Mouse (Mus musculus) bone marrow macrophage, adult 2 months (primary cell): Measurements from ENCODE around the gene Ifnar2.

Source experiments
- CTCF ChIP-seq: IDR thresholded peaks from 2 replicates; pipeline ENCODE4 v1.5.1; 2012; ENCODE audit warnings: low read depth, mild to moderate bottlenecking, low read length, moderate library complexity
- POLR2A ChIP-seq: IDR thresholded peaks from 2 replicates; pipeline ENCODE4 v1.6.1; 2012; ENCODE audit warnings: mild to moderate bottlenecking, low read depth, low read length, borderline replicate concordance

DNA sequence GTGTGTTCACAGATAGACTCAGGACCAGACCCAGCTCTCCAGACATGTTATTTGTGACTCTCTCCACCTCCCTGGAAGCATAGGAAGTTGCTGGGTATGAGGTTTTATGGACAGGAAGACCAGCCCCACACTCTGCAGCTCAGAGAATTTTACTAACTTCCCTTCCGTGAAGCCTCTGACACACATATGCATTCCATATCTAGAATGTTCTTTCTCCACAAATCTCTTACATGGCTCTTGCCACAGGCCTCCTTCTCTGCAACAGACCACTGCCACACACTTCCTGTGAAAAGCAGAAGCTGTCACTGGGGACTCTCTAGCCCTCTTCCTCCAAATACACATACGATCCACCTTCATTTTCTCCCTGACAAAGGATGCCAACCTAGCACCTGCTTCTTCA is 5.5 kb upstream of the Ifnar2 start:
- TF ChIP-seq CTCF (no peak), POLR2A (no peak)
